Mouse (Mus musculus) kidney, postnatal 0 days (tissue): Measurements from ENCODE around the gene Zfp768. TPM values are rescaled to one million over a fixed set of nuclear protein-coding genes. Genes with fewer than 3 reads are reported as not detected.
A peak's percentile ranks its signal among the peaks of the same experiment; 100 is the strongest.
"Not testable (repeated sequence)": the region's sequence is repeated elsewhere in the genome, so short reads cannot be mapped to it uniquely, and the experiment has no call there.

Experiments used
- ATAC-seq: fragments of 200-750 bp; cut with Nextera tagmentation; replicated peaks from 2 replicates; pipeline ENCODE4 v1.8.0; 2017; ENCODE audit warnings: low read depth, moderate number of reproducible peaks, moderate TSS enrichment, moderate library complexity; ENCODE audit not compliant: low FRiP score
- DNase-seq: peaks from one replicate; pipeline ENCODE4 v3.0.0-alpha.2; 2016; ENCODE audit warnings: low spot score
- H3K27ac ChIP-seq: fragments of 300-500 bp; sonication (generic); 2 replicates; pipeline ENCODE4 v1.5.1; 2014; ENCODE audit warnings: mild to moderate bottlenecking
- H3K27me3 ChIP-seq: fragments of 300-500 bp; sonication (generic); 2 replicates; pipeline ENCODE4 v1.6.1; 2014; ENCODE audit warnings: low read length, mixed read lengths; ENCODE audit not compliant: insufficient read depth
- H3K36me3 ChIP-seq: fragments of 300-500 bp; sonication (generic); 2 replicates; pipeline ENCODE4 v1.6.1; 2014; ENCODE audit warnings: low read length, mixed read lengths; ENCODE audit not compliant: insufficient read depth
- H3K4me1 ChIP-seq: fragments of 300-500 bp; sonication (generic); replicated peaks from 2 replicates; pipeline ENCODE4 v1.6.1; 2014; ENCODE audit warnings: antibody characterized with exemption, low read length, mixed read lengths; ENCODE audit not compliant: insufficient read depth
- H3K4me2 ChIP-seq: fragments of 300-500 bp; sonication (generic); 2 replicates; pipeline ENCODE4 v1.6.1; 2014; ENCODE audit warnings: mild to moderate bottlenecking, low read length, moderate library complexity, mixed read lengths
- H3K4me3 ChIP-seq: fragments of 300-500 bp; sonication (generic); replicated peaks from 2 replicates; pipeline ENCODE4 v1.5.1; 2014; ENCODE audit warnings: low read depth, low read length
- H3K9ac ChIP-seq: fragments of 300-500 bp; sonication (generic); 2 replicates; pipeline ENCODE4 v1.6.1; 2014; ENCODE audit warnings: low read depth, low read length
- H3K9me3 ChIP-seq: fragments of 300-500 bp; sonication (generic); replicated peaks from 2 replicates; pipeline ENCODE4 v1.6.1; 2016; ENCODE audit warnings: low read length, inconsistent platforms, mixed read lengths
- CTCF ChIP-seq: IDR thresholded peaks from 2 replicates; pipeline ENCODE4 v1.5.1; 2016; ENCODE audit warnings: antibody characterized with exemption, low read depth, mild to moderate bottlenecking, moderate library complexity
- WGBS: fragments of 180-500 bp; shearing (Covaris S2); extraction: QIAGEN DNeasy Blood & Tissue Kit; methylation state at CpG from one replicate; pipeline ENCODE4 v1.1.7; 2014; 5-methylcytosine and 5-hydroxymethylcytosine counted together
- polyA plus RNA-seq: library from polyadenylated mRNA; unstranded; fragments of >200 nt; fragmentation: Nextera tagmentation; extraction: Ambion mirVana; gene quantifications from 2 replicates; pipeline ENCODE4 v1.2.1, GENCODE M21; 2015

Gene Zfp768
- polyA plus RNA-seq, 1 experiment from 2014 or later = 21.2 TPM

- Histone ChIP-seq H3K36me3 (no peaks in the 10 kb centered on the region), H3K9me3 (no peaks in the 10 kb centered on the region), H3K4me1 (peaks cover 6% of the 10 kb centered on the region; the same call in 1 of the 2 replicates), H3K9ac (no peak overlapping the region), H3K4me3 (no peak overlapping the region), H3K4me2 (no peak overlapping the region), H3K27ac (no peak overlapping the region), H3K27me3 (no peaks in the 10 kb centered on the region)
- no peak for TF ChIP-seq CTCF
- ATAC-seq = no peak
- WGBS = 70% methylated on average over 3 of the region's 3 CpGs
- DNase-seq = no peak
These were observed 20.9 kb upstream of the Zfp768 start for GRCm38 (mm10) chr7:127366249-127366648.

- Histone ChIP-seq H3K4me2 (peak overlapping the region; percentile 75), H3K27me3 (no peaks in the 10 kb centered on the region), H3K4me3 (0 out of 2 replicates have a peak overlapping the region, but pooled peaks have one; percentile 31), H3K36me3 (no peaks in the 10 kb centered on the region), H3K27ac (no peak overlapping the region), H3K9ac (no peak overlapping the region), H3K9me3 (no peaks in the 10 kb centered on the region), H3K4me1 (peaks cover 6% of the 10 kb centered on the region; the same call in 1 of the 2 replicates)
- ATAC-seq = no peak
- no peak for DNase-seq
- WGBS = 63% methylated on average over 4 of the region's 4 CpGs
- no peak for TF ChIP-seq CTCF
These were observed 18.8 kb upstream of the Zfp768 start for GRCm38 (mm10) chr7:127364166-127364565.

GRCm38 (mm10) chr7:127363475-127363921 lies 18.1 kb upstream of the Zfp768 start:
- H3K4me2 ChIP-seq = peak overlapping the region; percentile 75
- no peaks in the 10 kb centered on the region for H3K36me3 ChIP-seq
- ATAC-seq (peak; percentile 44), DNase-seq (no peak)
- TF ChIP-seq CTCF = no peak
- H3K9me3 ChIP-seq = no peaks in the 10 kb centered on the region
- peaks cover 6% of the 10 kb centered on the region; the same call in 1 of the 2 replicates for H3K4me1 ChIP-seq
- peak overlapping the region; percentile 31 for H3K4me3 ChIP-seq
- H3K27ac ChIP-seq = peak overlapping the region; percentile 10; the same call in 1 of the 2 replicates
- H3K27me3 ChIP-seq = no peaks in the 10 kb centered on the region
- peak overlapping the region; percentile 54 for H3K9ac ChIP-seq
- WGBS = under 1% methylated on average over 24 of the region's 24 CpGs

GRCm38 (mm10) chr7:127362418-127362817 lies 17.0 kb upstream of the Zfp768 start:
- H3K36me3 ChIP-seq, H3K9ac ChIP-seq, H3K4me3 ChIP-seq, ATAC-seq, H3K4me1 ChIP-seq, H3K9me3 ChIP-seq, H3K27me3 ChIP-seq, H3K27ac ChIP-seq: not testable (repeated sequence)
- 20% methylated on average over 13 of the region's 13 CpGs for WGBS
- peak; percentile 90 for TF ChIP-seq CTCF
- H3K4me2 ChIP-seq = peak overlapping the region; percentile 38
- DNase-seq = peak; percentile 92

GRCm38 (mm10) chr7:127361449-127361848 lies 16.1 kb upstream of the Zfp768 start:
- H3K27me3 ChIP-seq = no peaks in the 10 kb centered on the region
- WGBS = 25% methylated on average over 13 of the region's 13 CpGs
- no peak overlapping the region for H3K9ac ChIP-seq
- no peak for TF ChIP-seq CTCF
- H3K4me1 ChIP-seq = peaks cover 6% of the 10 kb centered on the region; the same call in 1 of the 2 replicates
- no peak overlapping the region for H3K27ac ChIP-seq
- DNase-seq (no peak), ATAC-seq (peak; percentile 80)
- H3K4me3 ChIP-seq = no peak overlapping the region
- no peaks in the 10 kb centered on the region for H3K36me3 ChIP-seq
- H3K9me3 ChIP-seq = no peaks in the 10 kb centered on the region
- H3K4me2 ChIP-seq = no peak overlapping the region

GRCm38 (mm10) chr7:127360265-127360664 lies 14.9 kb upstream of the Zfp768 start:
- ATAC-seq (no peak), DNase-seq (no peak)
- H3K27me3 ChIP-seq = no peaks in the 10 kb centered on the region
- H3K27ac ChIP-seq = no peak overlapping the region
- peaks cover 6% of the 10 kb centered on the region; the same call in 1 of the 2 replicates for H3K4me1 ChIP-seq
- TF ChIP-seq CTCF = no peak
- WGBS = 76% methylated on average over 4 of the region's 4 CpGs
- H3K9ac ChIP-seq = no peak overlapping the region
- H3K9me3 ChIP-seq = no peaks in the 10 kb centered on the region
- H3K36me3 ChIP-seq = no peaks in the 10 kb centered on the region
- H3K4me3 ChIP-seq = no peak overlapping the region
- H3K4me2 ChIP-seq = no peak overlapping the region

GRCm38 (mm10) chr7:127358472-127358871 lies 13.1 kb upstream of the Zfp768 start:
- Histone ChIP-seq H3K4me2 (no peak overlapping the region), H3K9me3 (no peaks in the 10 kb centered on the region), H3K4me3 (no peak overlapping the region), H3K27ac (no peak overlapping the region), H3K27me3 (no peaks in the 10 kb centered on the region), H3K36me3 (no peaks in the 10 kb centered on the region), H3K9ac (no peak overlapping the region), H3K4me1 (peaks cover 3% of the 10 kb centered on the region; the same call in 1 of the 2 replicates)
- no peak for TF ChIP-seq CTCF
- WGBS = 73% methylated on average over 4 of the region's 4 CpGs
- DNase-seq (no peak), ATAC-seq (no peak)
